Mouse (Mus musculus) hindbrain, embryonic 15.5 days (tissue): ENCODE data around the gene Pparg. TPM values are rescaled to one million over a fixed set of nuclear protein-coding genes. Genes with fewer than 3 reads are reported as not detected.

Source experiments
- ATAC-seq: fragments of 200-750 bp; cut with Nextera tagmentation; 2 replicates; pipeline ENCODE4 v1.8.0; 2017; ENCODE audit warnings: low read depth, moderate number of reproducible peaks, moderate TSS enrichment; ENCODE audit not compliant: low FRiP score
- H3K27ac ChIP-seq: fragments of 300-500 bp; sonication (generic); replicated peaks from 2 replicates; pipeline ENCODE4 v1.5.1; 2015; ENCODE audit warnings: mild to moderate bottlenecking, inconsistent platforms
- H3K27me3 ChIP-seq: fragments of 300-500 bp; sonication (generic); 2 replicates; pipeline ENCODE4 v1.6.1; 2015; ENCODE audit warnings: control low read depth, inconsistent platforms
- H3K36me3 ChIP-seq: fragments of 300-500 bp; sonication (generic); 2 replicates; pipeline ENCODE4 v1.6.1; 2015; ENCODE audit warnings: control low read depth, inconsistent platforms
- H3K4me1 ChIP-seq: fragments of 300-500 bp; sonication (generic); replicated peaks from 2 replicates; pipeline ENCODE4 v1.6.1; 2015; ENCODE audit warnings: control low read depth, inconsistent platforms
- H3K4me2 ChIP-seq: fragments of 300-500 bp; sonication (generic); 2 replicates; pipeline ENCODE4 v1.6.1; 2015; ENCODE audit warnings: moderate library complexity, mild to moderate bottlenecking, inconsistent platforms
- H3K4me3 ChIP-seq: fragments of 300-500 bp; sonication (generic); 2 replicates; pipeline ENCODE4 v1.5.1; 2015; ENCODE audit warnings: mild to moderate bottlenecking, inconsistent platforms
- H3K9ac ChIP-seq: fragments of 300-500 bp; sonication (generic); 2 replicates; pipeline ENCODE4 v1.6.1; 2015; ENCODE audit warnings: inconsistent platforms
- H3K9me3 ChIP-seq: fragments of 300-500 bp; sonication (generic); 2 replicates; pipeline ENCODE4 v1.6.1; 2016; ENCODE audit warnings: control low read depth, inconsistent platforms
- WGBS: fragments of 180-500 bp; shearing (Covaris S2); methylation state at CpG from one replicate; pipeline ENCODE4 v1.1.7; 2015; 5-methylcytosine and 5-hydroxymethylcytosine counted together
- polyA plus RNA-seq: library from polyadenylated mRNA; unstranded; fragments of >200 nt; fragmentation: Nextera tagmentation; extraction: Ambion mirVana; gene quantifications from 2 replicates; pipeline ENCODE4 v1.2.1, GENCODE M21; 2015

Pparg gene
- polyA plus RNA-seq, 1 experiment from 2014 or later = 0.58 TPM

DNA sequence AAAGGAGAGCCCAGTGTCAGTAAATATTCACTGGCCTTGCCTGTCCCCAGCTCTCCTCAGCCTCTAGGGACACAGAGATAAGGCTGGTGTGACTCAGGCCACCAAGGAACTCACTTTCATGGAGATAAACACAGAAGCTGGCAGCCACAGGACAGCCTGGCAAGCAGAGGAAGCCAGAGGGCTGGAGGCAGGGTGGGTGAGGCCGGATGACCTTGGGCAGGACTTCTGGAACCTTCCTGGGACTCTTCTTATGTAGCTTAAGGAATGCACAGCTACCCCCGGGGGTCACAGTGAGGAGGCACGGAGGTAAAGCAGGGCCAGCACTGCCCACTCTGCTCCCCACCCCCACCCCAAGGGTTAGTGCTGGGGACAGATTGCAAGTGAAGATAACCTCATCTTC is 140.4 kb downstream of the Pparg start:
- no peak overlapping the region for H3K4me2 ChIP-seq
- H3K4me3 ChIP-seq = no peak overlapping the region
- no peaks in the 10 kb centered on the region for H3K36me3 ChIP-seq
- no peak overlapping the region for H3K9ac ChIP-seq
- peaks cover 4% of the 10 kb centered on the region; the same call in 1 of the 2 replicates for H3K4me1 ChIP-seq
- no peak for ATAC-seq
- 75% methylated on average over 3 of the region's 3 CpGs for WGBS
- H3K27ac ChIP-seq = no peak overlapping the region
- H3K27me3 ChIP-seq = no peaks in the 10 kb centered on the region
- H3K9me3 ChIP-seq = no peaks in the 10 kb centered on the region

DNA sequence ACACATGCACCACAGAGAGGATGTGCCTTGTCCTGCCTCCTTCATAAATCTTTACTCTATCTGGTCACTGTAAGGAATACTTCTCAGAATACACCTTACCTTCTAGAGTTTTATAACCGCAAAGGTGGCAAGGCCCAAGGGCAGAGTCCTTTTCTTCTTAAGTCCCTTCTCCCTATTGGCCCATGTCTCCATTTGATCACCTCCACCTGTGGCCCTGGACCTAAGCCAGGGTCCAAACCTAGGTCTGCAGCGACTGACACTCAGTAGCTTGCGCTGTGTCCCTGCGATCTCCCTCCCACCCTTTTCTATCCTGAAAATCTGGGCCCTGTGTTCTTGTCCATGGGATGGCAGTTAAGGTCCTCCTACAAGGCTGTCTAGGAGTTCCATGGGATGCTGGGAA is 142.3 kb downstream of the Pparg start:
- Histone ChIP-seq H3K4me3 (no peak overlapping the region), H3K36me3 (no peaks in the 10 kb centered on the region), H3K9me3 (no peaks in the 10 kb centered on the region), H3K9ac (no peak overlapping the region), H3K4me2 (no peak overlapping the region), H3K4me1 (peaks cover 4% of the 10 kb centered on the region; the same call in 1 of the 2 replicates), H3K27ac (no peak overlapping the region), H3K27me3 (no peaks in the 10 kb centered on the region)
- no peak for ATAC-seq
- WGBS = 97% methylated on average over 4 of the region's 4 CpGs

DNA sequence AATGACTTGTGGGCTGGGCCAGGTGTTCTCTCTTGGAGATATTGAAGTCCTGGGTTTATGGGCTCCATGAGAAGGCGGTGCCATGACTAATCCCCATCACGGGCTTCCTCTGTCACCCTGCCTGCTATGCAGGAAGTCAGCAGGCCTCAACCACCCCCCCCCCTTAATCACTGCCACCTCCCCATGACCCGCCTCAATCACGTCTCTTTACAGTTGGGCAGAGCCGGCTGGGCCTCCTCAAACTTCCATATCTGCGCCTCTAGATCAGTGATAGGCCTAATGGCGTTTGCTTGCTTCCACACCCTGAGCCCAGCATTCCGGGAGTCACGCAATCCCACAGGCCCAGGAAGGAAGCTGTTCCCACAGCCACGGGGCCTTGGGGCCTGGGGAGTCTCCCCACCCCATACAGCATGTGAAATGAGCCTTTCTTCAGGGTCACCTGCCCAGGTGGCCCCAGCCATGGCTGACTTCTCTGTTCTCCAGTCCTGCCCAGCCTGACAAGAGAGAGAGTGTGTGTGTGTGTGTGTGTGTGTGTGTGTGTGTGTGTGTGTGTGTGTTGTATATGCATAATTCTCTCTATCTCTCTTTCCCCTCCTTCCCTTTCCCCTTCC is 142.9 kb downstream of the Pparg start:
- Histone ChIP-seq H3K4me2 (no peak overlapping the region), H3K27ac (no peak overlapping the region), H3K4me1 (peaks cover 4% of the 10 kb centered on the region; the same call in 1 of the 2 replicates), H3K9ac (no peak overlapping the region), H3K27me3 (no peaks in the 10 kb centered on the region), H3K4me3 (no peak overlapping the region), H3K9me3 (no peaks in the 10 kb centered on the region), H3K36me3 (no peaks in the 10 kb centered on the region)
- no peak for ATAC-seq
- WGBS = 93% methylated on average over 10 of the region's 10 CpGs

DNA sequence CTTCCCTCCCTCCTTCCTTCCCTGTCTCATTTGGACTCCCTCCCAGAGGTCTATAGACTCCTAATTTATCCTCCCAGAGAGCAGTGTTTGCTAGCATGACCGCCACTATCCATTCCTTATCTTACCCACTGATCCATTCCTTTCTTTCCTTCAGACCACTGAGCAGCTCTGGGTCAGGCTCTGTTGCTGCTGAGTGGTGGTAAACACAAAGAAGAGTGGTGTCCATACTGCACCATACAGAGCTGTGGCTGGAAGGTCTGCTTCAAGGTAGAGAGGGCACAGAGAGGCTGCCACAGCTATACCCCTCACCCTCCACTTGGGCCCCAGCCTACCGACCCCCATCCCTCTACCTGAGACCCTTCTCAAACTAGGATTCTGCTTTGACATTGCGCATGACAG is 143.4 kb downstream of the Pparg start:
- H3K27me3 ChIP-seq = no peaks in the 10 kb centered on the region
- no peak for ATAC-seq
- H3K36me3 ChIP-seq = no peaks in the 10 kb centered on the region
- WGBS = 83% methylated on average over 3 of the region's 3 CpGs
- no peaks in the 10 kb centered on the region for H3K9me3 ChIP-seq
- no peak overlapping the region for H3K9ac ChIP-seq
- H3K27ac ChIP-seq = no peak overlapping the region
- H3K4me2 ChIP-seq = no peak overlapping the region
- H3K4me1 ChIP-seq = peaks cover 4% of the 10 kb centered on the region; the same call in 1 of the 2 replicates
- H3K4me3 ChIP-seq = no peak overlapping the region

DNA sequence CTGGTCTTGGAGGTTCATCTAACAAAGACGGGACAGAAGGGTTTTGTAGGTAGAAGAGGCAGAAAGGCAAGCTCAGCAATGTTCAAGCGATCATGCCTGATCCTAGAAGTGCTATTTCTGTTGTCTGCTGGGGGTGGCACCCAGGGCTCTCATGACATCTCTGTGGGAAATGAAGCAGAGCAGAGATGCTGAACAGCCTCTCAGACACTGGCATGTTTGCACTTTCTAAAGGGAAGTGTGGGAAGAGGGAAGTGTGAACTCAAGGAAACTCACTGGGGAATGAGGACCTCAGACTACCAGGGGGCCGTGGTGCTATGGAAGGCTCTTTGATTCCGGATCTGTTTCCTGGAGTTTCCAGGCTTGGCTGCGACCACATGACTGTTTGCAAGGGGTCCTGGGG is 144.2 kb downstream of the Pparg start:
- H3K4me1 ChIP-seq = no peaks in the 10 kb centered on the region
- H3K9me3 ChIP-seq = no peaks in the 10 kb centered on the region
- no peak for ATAC-seq
- no peak overlapping the region for H3K27ac ChIP-seq
- no peak overlapping the region for H3K4me3 ChIP-seq
- H3K36me3 ChIP-seq = no peaks in the 10 kb centered on the region
- H3K9ac ChIP-seq = no peak overlapping the region
- WGBS = 84% methylated on average over 5 of the region's 5 CpGs
- H3K27me3 ChIP-seq = no peaks in the 10 kb centered on the region
- no peak overlapping the region for H3K4me2 ChIP-seq

DNA sequence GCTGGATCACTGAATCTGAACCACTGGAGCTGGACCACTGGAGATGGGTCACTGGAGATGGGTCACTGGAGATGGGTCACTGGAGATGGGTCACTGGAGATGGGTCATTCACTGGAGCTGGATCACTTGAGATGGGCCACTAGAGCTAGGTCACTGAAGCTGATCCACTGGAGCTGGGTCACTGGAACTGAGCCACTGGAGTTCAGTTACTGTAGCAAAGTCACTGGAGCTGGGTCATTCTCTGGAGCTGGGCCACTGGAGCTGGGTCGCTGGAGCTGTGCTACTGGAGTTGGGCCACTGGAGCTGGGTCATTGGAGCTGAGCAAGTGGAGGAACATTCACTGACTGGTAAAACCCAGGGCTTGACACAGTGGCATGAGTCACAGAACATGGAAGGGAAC is 145.7 kb downstream of the Pparg start:
- no peaks in the 10 kb centered on the region for H3K9me3 ChIP-seq
- 96% methylated on average over 1 of the region's 1 CpGs for WGBS
- no peaks in the 10 kb centered on the region for H3K36me3 ChIP-seq
- no peak overlapping the region for H3K4me3 ChIP-seq
- H3K4me1 ChIP-seq = no peaks in the 10 kb centered on the region
- H3K27ac ChIP-seq = no peak overlapping the region
- no peak overlapping the region for H3K4me2 ChIP-seq
- no peaks in the 10 kb centered on the region for H3K27me3 ChIP-seq
- no peak overlapping the region for H3K9ac ChIP-seq
- ATAC-seq = no peak

DNA sequence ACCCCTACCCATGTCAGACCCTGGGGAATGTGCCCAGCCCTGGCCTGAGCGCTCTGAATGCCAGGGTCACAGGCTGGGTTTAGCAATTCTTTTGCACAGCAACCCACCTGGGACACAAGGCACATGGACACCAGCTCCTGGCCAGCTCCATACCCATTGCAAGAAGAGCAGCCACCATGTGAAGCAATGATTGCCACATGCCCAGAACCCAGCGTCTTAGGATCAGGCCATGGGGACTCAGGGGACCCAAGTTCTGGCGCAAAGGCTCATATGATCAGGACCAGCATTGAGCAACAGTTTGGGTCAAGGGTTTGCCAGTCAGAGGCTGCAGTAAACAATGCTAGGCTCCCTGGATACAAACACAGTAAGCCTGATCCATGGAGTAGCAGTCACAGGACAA is 150.7 kb downstream of the Pparg start:
- Histone ChIP-seq H3K4me3 (no peak overlapping the region), H3K27me3 (no peaks in the 10 kb centered on the region), H3K27ac (no peak overlapping the region), H3K9ac (no peak overlapping the region), H3K4me2 (no peak overlapping the region), H3K36me3 (no peaks in the 10 kb centered on the region), H3K9me3 (no peaks in the 10 kb centered on the region), H3K4me1 (no peaks in the 10 kb centered on the region)
- WGBS = 93% methylated on average over 3 of the region's 3 CpGs
- ATAC-seq = no peak

DNA sequence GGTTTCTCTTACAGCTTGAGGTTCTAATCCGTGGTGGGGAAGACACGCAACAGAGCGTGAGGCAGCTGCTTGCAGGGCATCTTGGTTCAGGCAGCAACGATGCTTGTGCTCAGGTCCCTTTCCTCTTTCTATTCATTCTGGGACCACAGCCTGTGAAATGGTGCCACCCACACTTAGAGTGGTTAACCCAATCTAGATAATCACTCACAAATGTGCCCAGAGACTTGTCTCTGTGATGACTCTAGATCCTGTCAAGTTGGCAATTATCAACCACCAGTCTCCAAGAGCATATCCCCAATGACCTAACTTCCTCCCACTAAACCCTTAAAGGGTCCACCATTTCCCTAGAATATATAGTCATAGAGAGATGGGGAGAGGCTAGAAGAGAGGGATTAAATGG is 152.5 kb downstream of the Pparg start:
- H3K9ac ChIP-seq = no peak overlapping the region
- no peaks in the 10 kb centered on the region for H3K4me1 ChIP-seq
- no peaks in the 10 kb centered on the region for H3K36me3 ChIP-seq
- H3K9me3 ChIP-seq = no peaks in the 10 kb centered on the region
- no peak for ATAC-seq
- H3K27me3 ChIP-seq = no peaks in the 10 kb centered on the region
- no peak overlapping the region for H3K27ac ChIP-seq
- H3K4me3 ChIP-seq = no peak overlapping the region
- 99% methylated on average over 4 of the region's 4 CpGs for WGBS
- no peak overlapping the region for H3K4me2 ChIP-seq

DNA sequence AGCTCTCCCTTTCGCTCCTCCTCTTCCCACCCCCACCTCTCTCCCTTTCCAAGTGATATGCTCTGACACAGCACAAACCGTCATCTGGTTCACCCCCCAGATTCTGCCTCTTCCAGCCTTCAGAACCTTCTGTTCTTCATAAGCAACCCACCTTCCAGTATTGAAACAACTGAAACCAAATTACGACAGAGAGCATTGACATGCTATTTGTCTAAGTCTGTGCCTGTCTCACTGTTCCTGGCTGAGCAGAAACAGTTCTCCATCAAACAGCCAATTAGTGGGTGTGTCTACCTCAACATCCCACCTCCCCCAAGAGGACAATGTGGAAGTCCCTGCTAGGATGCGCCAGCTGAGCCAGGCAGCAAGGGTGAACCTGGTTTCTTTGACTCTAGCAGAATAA is 157.2 kb downstream of the Pparg start:
- H3K27ac ChIP-seq = no peak overlapping the region
- no peaks in the 10 kb centered on the region for H3K9me3 ChIP-seq
- no peak overlapping the region for H3K4me3 ChIP-seq
- WGBS = 83% methylated on average over 4 of the region's 4 CpGs
- no peaks in the 10 kb centered on the region for H3K27me3 ChIP-seq
- H3K36me3 ChIP-seq = no peaks in the 10 kb centered on the region
- no peaks in the 10 kb centered on the region for H3K4me1 ChIP-seq
- H3K9ac ChIP-seq = no peak overlapping the region
- no peak overlapping the region for H3K4me2 ChIP-seq
- no peak for ATAC-seq

DNA sequence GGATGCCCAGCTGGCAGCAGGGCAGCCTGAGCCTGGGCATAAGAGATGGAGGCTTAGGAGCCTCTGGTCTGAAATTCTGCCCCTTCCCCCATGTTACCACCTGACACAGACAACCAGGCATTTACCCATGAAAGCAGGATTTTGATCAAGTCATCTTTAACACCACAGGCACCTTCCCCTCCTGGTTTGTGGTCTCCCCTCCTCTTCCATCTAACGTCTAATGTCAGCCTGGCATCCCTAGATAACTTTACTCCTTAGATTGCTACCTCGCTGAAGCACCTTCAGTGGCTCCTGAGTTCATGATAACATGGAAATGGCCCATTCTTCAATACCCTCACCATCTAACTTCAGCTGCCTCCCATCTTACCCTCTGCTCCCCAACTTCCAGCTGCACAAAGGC is 157.6 kb downstream of the Pparg start:
- no peak for ATAC-seq
- no peak overlapping the region for H3K4me3 ChIP-seq
- WGBS = 80% methylated on average over 2 of the region's 2 CpGs

DNA sequence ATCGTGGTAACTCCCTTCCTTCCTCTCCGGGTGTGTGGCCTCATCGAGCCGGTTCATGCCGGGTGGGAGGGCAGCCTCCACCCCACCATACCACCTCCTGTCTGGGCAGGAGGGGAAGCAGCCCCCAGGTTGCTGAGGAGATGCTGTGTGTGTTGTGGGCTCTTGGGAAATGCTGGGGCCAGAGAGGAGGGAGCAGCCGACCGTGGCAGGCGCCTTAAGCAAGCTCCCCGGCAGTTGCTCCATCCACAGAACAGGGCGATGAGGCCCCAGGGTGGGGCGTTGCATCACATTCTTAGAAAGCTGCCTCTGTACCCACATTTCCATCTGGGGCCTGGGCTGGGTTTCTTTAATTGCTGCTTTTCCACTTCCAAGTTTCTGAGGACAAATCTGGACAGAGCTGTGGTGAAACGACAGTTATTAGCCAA is 158.5 kb downstream of the Pparg start:
- Histone ChIP-seq H3K4me1 (no peaks in the 10 kb centered on the region), H3K9ac (no peak overlapping the region), H3K36me3 (no peaks in the 10 kb centered on the region), H3K27ac (no peak overlapping the region), H3K4me3 (no peak overlapping the region), H3K4me2 (no peak overlapping the region), H3K27me3 (no peaks in the 10 kb centered on the region), H3K9me3 (no peaks in the 10 kb centered on the region)
- no peak for ATAC-seq
- WGBS = 75% methylated on average over 12 of the region's 12 CpGs

More for the DNA sequence above, 157.6 kb downstream of the Pparg start:
- H3K36me3 ChIP-seq = no peaks in the 10 kb centered on the region
- no peak overlapping the region for H3K4me2 ChIP-seq
- no peaks in the 10 kb centered on the region for H3K27me3 ChIP-seq
- H3K9ac ChIP-seq = no peak overlapping the region
- H3K4me1 ChIP-seq = no peaks in the 10 kb centered on the region
- no peak overlapping the region for H3K27ac ChIP-seq
- H3K9me3 ChIP-seq = no peaks in the 10 kb centered on the region

DNA sequence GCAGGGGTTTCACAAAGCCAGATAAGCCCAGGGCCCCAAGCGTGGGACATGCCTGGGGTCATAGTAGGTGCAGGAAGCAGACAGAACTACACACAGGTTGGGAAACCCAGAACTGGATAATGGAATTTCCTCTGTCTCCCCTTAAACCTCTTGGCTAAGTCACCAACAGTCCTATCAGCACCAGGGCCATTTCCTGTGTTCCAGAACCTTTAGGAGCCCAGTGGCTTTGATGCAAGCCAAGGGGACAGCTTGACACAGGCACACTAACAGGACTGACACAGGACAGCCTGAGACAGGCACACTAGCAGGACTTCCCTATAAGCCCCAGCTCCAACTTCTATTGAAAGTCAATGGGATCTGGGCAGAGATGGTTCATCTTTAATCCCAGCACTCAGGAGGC is 161.2 kb downstream of the Pparg start:
- WGBS = 86% methylated on average over 1 of the region's 1 CpGs
- Histone ChIP-seq H3K4me1 (no peaks in the 10 kb centered on the region), H3K4me2 (no peak overlapping the region), H3K9me3 (no peaks in the 10 kb centered on the region), H3K9ac (no peak overlapping the region), H3K36me3 (no peaks in the 10 kb centered on the region), H3K4me3 (no peak overlapping the region), H3K27me3 (no peaks in the 10 kb centered on the region), H3K27ac (no peak overlapping the region)
- ATAC-seq = no peak

DNA sequence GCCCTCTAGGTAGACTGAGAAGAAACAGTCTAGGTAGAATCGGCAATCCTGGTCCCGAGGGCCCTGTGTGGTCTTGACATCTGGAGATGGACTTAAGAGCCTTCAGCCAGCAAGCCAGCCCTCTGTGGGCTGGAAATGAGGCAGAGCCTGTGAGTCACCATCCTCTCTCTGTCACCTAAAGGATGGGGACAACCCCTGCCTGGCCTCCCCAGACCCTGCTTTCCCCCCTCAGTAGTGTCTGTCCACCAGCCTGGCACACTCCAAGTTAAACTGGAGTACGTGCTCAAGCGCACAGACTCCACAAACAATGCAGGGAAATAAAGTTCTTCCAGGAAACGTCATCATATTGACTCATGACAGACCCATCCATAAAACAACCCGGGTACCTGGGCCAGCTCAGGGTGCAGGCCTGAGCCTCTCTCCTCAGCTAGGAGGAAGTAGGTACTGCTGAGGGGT is 162.0 kb downstream of the Pparg start:
- no peaks in the 10 kb centered on the region for H3K36me3 ChIP-seq
- ATAC-seq = no peak

More for the DNA sequence above, 162.0 kb downstream of the Pparg start:
- Histone ChIP-seq H3K27ac (no peak overlapping the region), H3K27me3 (no peaks in the 10 kb centered on the region), H3K9me3 (no peaks in the 10 kb centered on the region), H3K9ac (no peak overlapping the region), H3K4me1 (no peaks in the 10 kb centered on the region), H3K4me3 (no peak overlapping the region), H3K4me2 (no peak overlapping the region)
- 86% methylated on average over 6 of the region's 6 CpGs for WGBS
